Mouse (Mus musculus) lung, postnatal 0 days (tissue): ENCODE results near the gene Gtf3c5.

ENCODE experiments used
- CTCF ChIP-seq: IDR thresholded peaks from 2 replicates; pipeline ENCODE4 v1.5.1; 2016; ENCODE audit warnings: antibody characterized with exemption, mild to moderate bottlenecking
- EP300 ChIP-seq: IDR thresholded peaks from 2 replicates; pipeline ENCODE4 v1.6.1; 2016; ENCODE audit warnings: antibody characterized with exemption, mild to moderate bottlenecking, control low read depth

DNA sequence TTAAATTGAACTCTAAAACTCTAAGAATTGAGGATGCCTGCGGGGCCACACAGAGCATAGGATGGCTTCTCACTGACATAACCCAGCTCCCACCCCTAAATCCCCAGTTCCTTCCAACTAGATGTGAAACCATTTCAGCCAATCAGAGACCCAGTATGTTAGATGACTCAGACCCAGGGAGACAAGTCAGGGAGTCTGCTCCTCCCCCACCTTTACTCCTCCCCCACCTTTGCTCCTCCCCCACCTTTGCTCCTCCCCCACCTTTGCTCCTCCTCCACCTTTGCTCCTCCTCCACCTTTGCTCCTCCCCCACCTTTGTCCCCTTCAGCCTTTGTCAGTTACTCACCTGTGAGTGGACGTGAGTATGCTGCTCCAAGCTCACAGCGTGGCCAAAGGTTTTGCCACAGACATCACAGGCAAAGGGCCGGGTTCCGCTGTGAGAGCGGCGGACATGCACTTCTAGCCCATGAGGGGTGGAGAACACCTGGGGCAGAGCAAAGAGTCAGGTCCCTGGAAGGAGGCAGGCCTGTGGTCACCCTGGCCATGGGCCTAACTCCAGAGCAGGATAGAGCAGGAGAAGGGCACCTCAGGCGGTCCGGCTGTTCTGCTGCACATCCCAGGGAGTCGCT lies 29.0 kb upstream of the Gtf3c5 start:
- TF ChIP-seq CTCF (no peak), EP300 (no peak)
